Mouse (Mus musculus): Measurements from ENCODE around the gene Tango6. TPM values are rescaled to one million over a fixed set of nuclear protein-coding genes. Genes with fewer than 3 reads are reported as not detected.
"Not testable (repeated sequence)": the region's sequence is repeated elsewhere in the genome, so short reads cannot be mapped to it uniquely, and the experiment has no call there.

Gene Tango6
- polyA plus RNA-seq, 1 experiment from 2014 or later = 10.5 TPM

GRCm38 (mm10) chr8:106884826-106885400, 202.0 kb downstream of the Tango6 start:
- not testable (repeated sequence) for H3K4me1 ChIP-seq (replicated peaks; ENCODE audit: control insufficient read depth, insufficient read depth, low read length); H3K4me2 ChIP-seq (ENCODE audit: low read depth, low read length); H3K9me3 ChIP-seq (ENCODE audit: control insufficient read depth, low read length); H3K27ac ChIP-seq (ENCODE audit: low read length); H3K4me3 ChIP-seq (ENCODE audit: low read length); ATAC-seq (ENCODE audit: low read depth); H3K9ac ChIP-seq (ENCODE audit: low read length); H3K27me3 ChIP-seq (ENCODE audit: control insufficient read depth, insufficient read depth, low read depth, low read length)
- H3K36me3 ChIP-seq (ENCODE audit: control insufficient read depth, insufficient read depth, low read length) = peaks cover 30% of the 10 kb centered on the region
- WGBS = 86% methylated on average over 4 of the region's 4 CpGs

- no peak overlapping the region for H3K9ac ChIP-seq (ENCODE audit: low read length)
- no peak overlapping the region for H3K4me3 ChIP-seq (ENCODE audit: low read length)
- H3K9me3 ChIP-seq (ENCODE audit: control insufficient read depth, low read length) = no peaks in the 10 kb centered on the region
- H3K4me1 ChIP-seq (replicated peaks; ENCODE audit: control insufficient read depth, insufficient read depth, low read length) = peaks cover 15% of the 10 kb centered on the region
- H3K36me3 ChIP-seq (ENCODE audit: control insufficient read depth, insufficient read depth, low read length) = peaks cover 21% of the 10 kb centered on the region
- ATAC-seq (ENCODE audit: low read depth) = peak; percentile 50; the same call in 1 of the 2 replicates
- WGBS = 45% methylated on average over 5 of the region's 5 CpGs
- H3K27ac ChIP-seq (ENCODE audit: low read length) = no peak overlapping the region
- H3K4me2 ChIP-seq (ENCODE audit: low read depth, low read length) = no peak overlapping the region
- no peaks in the 10 kb centered on the region for H3K27me3 ChIP-seq (ENCODE audit: control insufficient read depth, insufficient read depth, low read depth, low read length)
Measured at GRCm38 (mm10) chr8:106887336-106888189, 204.7 kb downstream of the Tango6 start.

- Histone ChIP-seq H3K4me3 (ENCODE audit: low read length) (no peak overlapping the region), H3K9ac (ENCODE audit: low read length) (no peak overlapping the region), H3K9me3 (ENCODE audit: control insufficient read depth, low read length) (no peaks in the 10 kb centered on the region), H3K27me3 (ENCODE audit: control insufficient read depth, insufficient read depth, low read depth, low read length) (no peaks in the 10 kb centered on the region), H3K4me2 (ENCODE audit: low read depth, low read length) (no peak overlapping the region), H3K4me1 (replicated peaks; ENCODE audit: control insufficient read depth, insufficient read depth, low read length) (peaks cover 15% of the 10 kb centered on the region), H3K36me3 (ENCODE audit: control insufficient read depth, insufficient read depth, low read length) (peaks cover 15% of the 10 kb centered on the region), H3K27ac (ENCODE audit: low read length) (no peak overlapping the region)
- no peak for ATAC-seq (ENCODE audit: low read depth)
- 68% methylated on average over 3 of the region's 3 CpGs for WGBS
Measured at GRCm38 (mm10) chr8:106888803-106889202, 205.9 kb downstream of the Tango6 start.

GRCm38 (mm10) chr8:106892210-106892805, 209.4 kb downstream of the Tango6 start:
- WGBS = 0% methylated on average over 15 of the region's 15 CpGs
- H3K9me3 ChIP-seq (ENCODE audit: control insufficient read depth, low read length) = no peaks in the 10 kb centered on the region
- ATAC-seq (ENCODE audit: low read depth) = peak; percentile 39; the same call in 1 of the 2 replicates
- H3K9ac ChIP-seq (ENCODE audit: low read length) = peak overlapping the region; percentile 97
- peak overlapping the region; percentile 94 for H3K4me3 ChIP-seq (ENCODE audit: low read length)
- H3K4me1 ChIP-seq (replicated peaks; ENCODE audit: control insufficient read depth, insufficient read depth, low read length) = peaks cover 24% of the 10 kb centered on the region
- peak overlapping the region; percentile 83 for H3K4me2 ChIP-seq (ENCODE audit: low read depth, low read length)
- 0 out of 2 replicates have a peak, but pooled peaks cover 4% of the 10 kb centered on the region for H3K36me3 ChIP-seq (ENCODE audit: control insufficient read depth, insufficient read depth, low read length)
- H3K27me3 ChIP-seq (ENCODE audit: control insufficient read depth, insufficient read depth, low read depth, low read length) = no peaks in the 10 kb centered on the region
- H3K27ac ChIP-seq (ENCODE audit: low read length) = peak overlapping the region; percentile 96

- peaks cover 24% of the 10 kb centered on the region for H3K4me1 ChIP-seq (replicated peaks; ENCODE audit: control insufficient read depth, insufficient read depth, low read length)
- peak overlapping the region; percentile 97 for H3K9ac ChIP-seq (ENCODE audit: low read length)
- H3K4me3 ChIP-seq (ENCODE audit: low read length) = peak overlapping the region; percentile 94
- ATAC-seq (ENCODE audit: low read depth) = peak; percentile 85
- no peaks in the 10 kb centered on the region for H3K9me3 ChIP-seq (ENCODE audit: control insufficient read depth, low read length)
- WGBS = under 1% methylated on average over 55 of the region's 57 CpGs
- peak overlapping the region; percentile 96 for H3K27ac ChIP-seq (ENCODE audit: low read length)
- H3K4me2 ChIP-seq (ENCODE audit: low read depth, low read length) = peak overlapping the region; percentile 83
- H3K36me3 ChIP-seq (ENCODE audit: control insufficient read depth, insufficient read depth, low read length) = 0 out of 2 replicates have a peak, but pooled peaks cover 7% of the 10 kb centered on the region
- H3K27me3 ChIP-seq (ENCODE audit: control insufficient read depth, insufficient read depth, low read depth, low read length) = no peaks in the 10 kb centered on the region
Measured at GRCm38 (mm10) chr8:106892806-106893451, 210.1 kb downstream of the Tango6 start.

- H3K9me3 ChIP-seq (ENCODE audit: control insufficient read depth, low read length) = no peaks in the 10 kb centered on the region
- peak within 1 kb of the TSS; percentile 97 for H3K9ac ChIP-seq (ENCODE audit: low read length)
- peak within 1 kb of the TSS; percentile 83 for H3K4me2 ChIP-seq (ENCODE audit: low read depth, low read length)
- H3K27ac ChIP-seq (ENCODE audit: low read length) = peak within 1 kb of the TSS; percentile 96
- peak; percentile 96 for ATAC-seq (ENCODE audit: low read depth)
- H3K4me3 ChIP-seq (ENCODE audit: low read length) = peak within 1 kb of the TSS; percentile 94
- 0 out of 2 replicates have a peak, but pooled peaks cover 8% of the 10 kb centered on the region for H3K36me3 ChIP-seq (ENCODE audit: control insufficient read depth, insufficient read depth, low read length)
- under 1% methylated on average over 54 of the region's 63 CpGs for WGBS
- H3K27me3 ChIP-seq (ENCODE audit: control insufficient read depth, insufficient read depth, low read depth, low read length) = no peaks in the 10 kb centered on the region
- peaks cover 24% of the 10 kb centered on the region for H3K4me1 ChIP-seq (replicated peaks; ENCODE audit: control insufficient read depth, insufficient read depth, low read length)
Measured at GRCm38 (mm10) chr8:106893481-106894156, 210.8 kb downstream of the Tango6 start, which contains the start of gene Utp4. Utp4 (plus strand) TSS chr8:106893636.

GRCm38 (mm10) chr8:106899473-106899872, 216.6 kb downstream of the Tango6 start:
- Histone ChIP-seq H3K27me3 (ENCODE audit: control insufficient read depth, insufficient read depth, low read depth, low read length) (no peaks in the 10 kb centered on the region), H3K4me3 (ENCODE audit: low read length) (no peak overlapping the region), H3K4me1 (replicated peaks; ENCODE audit: control insufficient read depth, insufficient read depth, low read length) (peaks cover 4% of the 10 kb centered on the region), H3K4me2 (ENCODE audit: low read depth, low read length) (no peak overlapping the region), H3K36me3 (ENCODE audit: control insufficient read depth, insufficient read depth, low read length) (peaks cover 27% of the 10 kb centered on the region), H3K9me3 (ENCODE audit: control insufficient read depth, low read length) (no peaks in the 10 kb centered on the region), H3K9ac (ENCODE audit: low read length) (no peak overlapping the region), H3K27ac (ENCODE audit: low read length) (no peak overlapping the region)
- ATAC-seq (ENCODE audit: low read depth) = no peak
- 90% methylated on average over 5 of the region's 5 CpGs for WGBS
